Mouse (Mus musculus): ENCODE measurements at regions not wholly inside any gene's neighbourhood (a gene's known extent, or its start where the extent isn't known, plus 50 kb on each side); places are given as distances from the start of the nearest gene placed in this dataset.

DNA sequence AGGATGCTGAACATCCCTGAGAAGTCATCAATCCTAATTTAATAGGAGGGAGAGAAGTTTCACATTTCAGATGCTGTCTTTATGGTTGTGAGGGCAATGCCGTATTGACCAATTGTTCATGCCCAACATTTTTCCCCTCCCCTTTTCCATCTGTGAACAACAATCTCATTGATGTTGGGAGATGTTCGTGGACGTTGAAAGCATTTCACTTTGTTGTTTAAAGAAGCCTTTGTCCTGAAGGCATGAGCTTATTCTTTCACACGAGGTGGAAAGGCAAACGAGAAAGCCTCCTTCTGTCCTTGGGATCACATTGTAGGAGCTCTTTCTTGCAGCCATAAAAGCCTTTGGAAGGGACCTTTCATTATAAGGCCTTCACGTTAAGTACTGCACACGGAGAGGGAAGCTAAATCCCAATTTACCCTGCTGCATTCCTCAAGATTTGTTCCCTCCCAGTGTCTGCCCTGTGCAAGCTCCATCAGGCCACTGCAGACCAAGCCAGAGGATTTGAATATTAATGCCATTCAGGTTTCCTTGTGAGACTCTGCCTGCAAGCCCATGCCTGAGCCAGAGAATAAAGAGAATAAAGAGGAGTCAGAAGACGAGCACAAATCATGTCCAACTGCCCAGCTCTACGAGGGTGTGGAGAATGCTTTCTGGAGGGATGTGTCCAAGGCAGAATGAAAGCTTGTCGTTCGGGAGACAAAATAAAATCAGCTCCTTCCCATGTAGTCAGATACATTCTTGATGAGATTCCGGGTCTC, 195.4 kb downstream of the Tmem38b start:
- no peak for ATAC-seq (replicated peaks in 1 of 2; ENCODE audit: insufficient read depth in 1 of 2, low FRiP score in 2 of 2, low TSS enrichment in 1 of 2, low read depth in 1 of 2, poor library complexity in 2 of 2, severe bottlenecking in 2 of 2)

DNA sequence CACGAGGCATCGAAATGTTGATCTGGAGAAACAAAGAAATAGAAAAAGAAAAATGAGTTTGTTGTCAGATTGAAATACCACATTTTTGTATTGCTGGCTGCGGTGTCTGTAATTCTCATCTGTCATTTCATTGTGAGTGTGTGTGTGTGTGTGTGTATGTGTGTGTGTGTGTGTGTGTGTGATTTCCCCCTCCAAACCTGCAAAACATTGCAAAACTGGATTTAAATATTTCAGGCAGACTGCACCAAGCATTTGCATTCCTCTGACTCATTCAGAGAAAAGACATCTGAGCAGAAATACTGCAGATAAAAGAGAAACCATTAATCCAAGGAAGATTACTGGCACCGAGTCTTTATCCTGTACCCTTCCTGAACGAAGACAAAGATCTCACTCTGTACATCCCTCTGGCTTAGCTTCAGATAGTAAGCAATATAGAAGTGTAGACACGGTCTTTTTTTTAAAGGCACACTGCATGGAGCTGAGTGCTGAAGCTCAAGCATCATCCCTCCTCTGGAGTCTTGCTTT, 196.1 kb downstream of the Tmem38b start:
- no peak for ATAC-seq (replicated peaks in 1 of 2; ENCODE audit: insufficient read depth in 1 of 2, low FRiP score in 2 of 2, low TSS enrichment in 1 of 2, low read depth in 1 of 2, poor library complexity in 2 of 2, severe bottlenecking in 2 of 2)

DNA sequence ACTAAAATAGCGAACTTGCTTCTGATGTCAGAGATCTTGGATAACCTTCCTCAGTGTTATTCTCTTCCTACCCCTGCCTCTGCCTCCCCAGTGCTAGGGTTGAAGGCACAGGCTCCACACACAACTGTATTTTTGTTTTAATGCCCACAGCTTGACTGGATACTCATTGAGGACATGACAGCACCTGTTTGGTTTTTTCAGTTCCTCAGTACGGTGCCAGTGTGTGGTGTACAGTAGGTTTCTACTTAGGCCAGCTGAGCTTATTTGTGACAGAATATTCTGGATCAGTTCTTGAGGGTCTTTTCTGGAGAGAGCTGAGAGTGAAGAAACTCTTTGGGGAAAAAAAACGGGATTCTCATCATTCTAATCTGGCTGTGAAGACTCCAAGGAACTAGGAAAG, 201.1 kb downstream of the Tmem38b start:
- no peak for ATAC-seq (replicated peaks in 1 of 2; ENCODE audit: insufficient read depth in 1 of 2, low FRiP score in 2 of 2, low TSS enrichment in 1 of 2, low read depth in 1 of 2, poor library complexity in 2 of 2, severe bottlenecking in 2 of 2)

DNA sequence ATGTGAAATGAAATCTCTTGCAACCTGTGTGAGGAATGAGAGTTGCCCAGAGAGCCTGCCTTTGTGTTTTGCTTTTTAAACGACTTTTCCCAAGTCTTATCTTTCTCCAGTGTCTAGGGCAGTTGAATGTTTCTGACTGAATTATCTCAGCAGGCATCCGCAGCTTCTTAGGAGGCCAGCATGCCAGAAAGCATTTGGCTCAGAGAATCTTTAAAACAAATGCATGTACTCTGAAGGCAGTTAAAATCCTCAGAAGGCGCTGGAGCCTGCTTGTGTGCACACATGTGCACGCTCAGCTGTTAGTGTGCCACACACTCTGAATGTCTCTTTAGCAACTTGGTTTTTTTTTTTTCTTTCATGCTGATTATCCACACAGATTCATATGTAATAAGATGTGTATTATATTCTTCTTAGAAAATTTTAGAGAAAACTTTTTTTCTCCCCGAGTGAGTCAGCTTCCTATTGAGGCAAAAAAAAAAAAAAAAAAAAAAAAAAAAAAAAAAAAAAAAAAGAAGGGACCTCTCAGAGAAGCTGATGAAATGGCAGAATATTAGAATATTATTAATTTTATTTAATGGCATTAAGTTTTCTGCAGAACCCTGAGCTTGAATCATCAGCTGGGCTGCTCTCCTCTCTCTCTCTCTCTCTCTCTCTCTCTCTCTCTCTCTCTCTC, 201.9 kb downstream of the Tmem38b start:
- no peak for ATAC-seq (replicated peaks in 1 of 2; ENCODE audit: insufficient read depth in 1 of 2, low FRiP score in 2 of 2, low TSS enrichment in 1 of 2, low read depth in 1 of 2, poor library complexity in 2 of 2, severe bottlenecking in 2 of 2)

DNA sequence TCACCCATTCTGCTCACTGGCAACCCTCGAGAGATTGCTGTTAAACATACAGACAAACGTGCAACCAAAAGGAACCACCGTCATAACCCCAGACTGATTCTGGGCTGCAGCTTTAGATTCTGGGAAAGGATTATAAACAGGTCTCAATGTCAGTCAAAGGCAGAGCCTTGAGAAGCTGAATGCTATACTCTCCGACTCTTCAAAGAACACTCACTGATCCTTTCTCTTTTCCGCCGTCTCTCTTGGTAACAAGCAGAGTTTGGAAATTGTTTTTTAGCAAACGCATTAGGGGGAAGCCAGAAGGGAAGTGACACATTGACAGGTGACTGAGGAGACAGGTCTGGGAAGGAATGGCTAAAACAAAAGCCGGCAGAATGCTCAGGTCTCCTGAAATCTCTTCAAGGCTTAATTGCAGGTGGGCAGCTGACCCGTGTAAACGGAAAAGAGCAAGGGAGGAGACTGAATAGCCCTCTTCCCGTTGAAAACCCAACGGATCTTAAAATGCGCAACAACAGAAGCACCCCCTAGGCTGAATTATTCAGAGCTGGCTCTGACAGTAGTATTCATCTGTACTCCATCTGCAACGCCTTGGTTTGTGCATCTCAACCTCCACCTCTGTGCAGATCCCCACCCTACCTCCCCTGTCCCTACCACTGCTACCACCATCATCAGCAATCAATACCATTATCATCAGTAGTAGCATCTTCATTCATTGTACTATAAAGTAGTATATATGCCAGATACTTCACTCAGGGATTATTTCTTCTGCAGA, 219.6 kb downstream of the Tmem38b start:
- ATAC-seq (replicated peaks in 1 of 2; ENCODE audit: insufficient read depth in 1 of 2, low FRiP score in 2 of 2, low TSS enrichment in 1 of 2, low read depth in 1 of 2, poor library complexity in 2 of 2, severe bottlenecking in 2 of 2), result no peak

DNA sequence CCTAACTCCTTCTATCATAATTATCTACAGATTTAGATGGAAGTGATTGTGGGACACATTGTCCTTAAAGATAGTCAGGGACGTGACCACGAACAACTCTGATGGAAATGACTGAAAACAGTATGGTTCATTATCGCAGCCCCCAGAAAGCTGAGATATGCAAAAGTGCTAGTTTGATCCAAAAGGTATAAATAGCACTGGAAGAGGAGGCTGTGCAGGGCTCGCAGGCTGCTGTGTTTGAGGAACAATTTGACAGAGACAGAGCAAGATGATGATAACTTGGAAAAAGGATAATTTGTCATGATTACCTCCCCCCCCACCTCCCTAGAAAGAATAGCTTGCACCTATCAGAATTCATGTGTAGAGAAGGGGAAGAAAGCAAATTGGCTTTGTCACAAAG, 238.5 kb downstream of the Tmem38b start:
- ATAC-seq (replicated peaks in 1 of 2; ENCODE audit: insufficient read depth in 1 of 2, low FRiP score in 2 of 2, low TSS enrichment in 1 of 2, low read depth in 1 of 2, poor library complexity in 2 of 2, severe bottlenecking in 2 of 2), result no peak

DNA sequence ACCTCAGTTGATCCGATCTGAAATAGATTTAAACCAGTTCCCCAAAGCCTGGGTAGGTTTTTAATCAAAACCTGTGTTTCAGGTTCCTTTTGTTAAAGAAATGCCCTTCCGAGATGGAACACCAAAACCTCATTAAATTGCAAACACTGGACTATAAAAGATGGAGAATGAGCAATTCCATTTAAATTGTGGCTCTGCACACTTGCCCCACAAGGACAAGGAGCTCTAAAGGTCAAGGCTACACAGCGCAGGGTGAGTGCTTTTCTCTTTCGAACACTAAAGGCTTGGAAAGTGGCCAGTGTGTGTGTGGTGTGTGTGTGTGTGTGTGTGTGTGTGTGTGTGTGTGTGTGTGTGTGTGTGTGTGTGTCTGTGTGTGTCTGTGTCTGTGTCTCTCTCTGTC, 246.1 kb downstream of the Tmem38b start:
- no peak for ATAC-seq (replicated peaks in 1 of 2; ENCODE audit: insufficient read depth in 1 of 2, low FRiP score in 2 of 2, low TSS enrichment in 1 of 2, low read depth in 1 of 2, poor library complexity in 2 of 2, severe bottlenecking in 2 of 2)

DNA sequence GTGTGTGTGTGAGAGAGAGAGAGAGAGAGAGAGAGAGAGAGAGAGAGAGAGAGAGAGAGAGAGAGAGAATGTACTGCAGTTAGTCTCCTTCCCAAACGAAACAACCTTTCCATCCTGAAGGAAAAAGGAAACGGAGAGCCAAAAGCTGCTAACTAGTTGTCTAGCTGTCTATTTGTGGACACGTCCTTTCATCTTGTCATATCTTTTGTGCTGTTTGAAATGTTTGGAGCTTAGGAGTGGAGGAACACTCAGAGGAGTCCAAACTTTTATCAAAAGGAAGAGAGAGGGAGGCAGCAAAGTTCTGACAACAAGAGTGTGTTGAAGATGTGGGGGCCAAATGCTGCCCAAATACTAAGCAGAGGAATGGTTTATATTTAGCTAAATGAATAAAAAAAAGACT, 246.6 kb downstream of the Tmem38b start:
- no peak for ATAC-seq (replicated peaks in 1 of 2; ENCODE audit: insufficient read depth in 1 of 2, low FRiP score in 2 of 2, low TSS enrichment in 1 of 2, low read depth in 1 of 2, poor library complexity in 2 of 2, severe bottlenecking in 2 of 2)

DNA sequence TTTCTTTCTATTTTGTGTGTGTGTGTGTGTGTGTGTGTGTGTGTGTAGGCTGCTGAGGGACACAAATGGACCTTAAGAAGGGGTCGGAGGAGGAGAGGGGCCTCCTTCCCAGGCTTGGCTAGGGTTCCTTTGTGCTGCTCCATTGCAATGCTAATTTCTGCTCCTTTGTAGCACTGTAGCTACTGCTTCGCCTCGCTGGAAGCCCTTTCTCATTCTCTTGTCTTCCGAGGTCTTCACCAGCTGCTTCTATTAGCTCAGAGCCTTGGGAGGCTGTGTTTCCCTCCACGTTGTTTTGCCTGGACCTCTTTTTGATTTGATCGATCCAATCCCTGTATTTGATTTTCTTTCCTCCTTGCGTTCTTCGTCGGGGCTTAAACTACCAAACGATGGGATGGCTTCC, 247.1 kb downstream of the Tmem38b start:
- no peak for ATAC-seq (replicated peaks in 1 of 2; ENCODE audit: insufficient read depth in 1 of 2, low FRiP score in 2 of 2, low TSS enrichment in 1 of 2, low read depth in 1 of 2, poor library complexity in 2 of 2, severe bottlenecking in 2 of 2)

DNA sequence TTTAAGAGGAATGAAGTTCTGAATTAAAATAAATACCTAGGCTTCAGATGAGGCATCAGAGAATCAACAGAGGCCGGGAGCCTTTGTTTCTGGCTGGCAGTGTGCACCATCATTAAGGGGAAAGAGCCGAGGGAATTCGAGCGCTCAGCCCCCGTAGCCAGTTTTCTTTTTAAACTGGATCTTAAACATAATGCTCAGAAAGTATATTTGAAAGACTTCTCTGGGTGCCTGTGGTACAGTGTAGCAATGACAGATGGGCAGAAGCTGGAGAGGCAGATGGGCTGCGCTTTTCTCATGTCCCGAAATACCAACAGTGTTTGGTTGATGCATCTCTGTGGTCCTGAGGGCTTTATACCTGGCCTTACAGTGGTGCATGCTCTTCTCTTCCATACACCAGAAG, 247.6 kb downstream of the Tmem38b start:
- ATAC-seq (replicated peaks in 1 of 2; ENCODE audit: insufficient read depth in 1 of 2, low FRiP score in 2 of 2, low TSS enrichment in 1 of 2, low read depth in 1 of 2, poor library complexity in 2 of 2, severe bottlenecking in 2 of 2), result no peak

DNA sequence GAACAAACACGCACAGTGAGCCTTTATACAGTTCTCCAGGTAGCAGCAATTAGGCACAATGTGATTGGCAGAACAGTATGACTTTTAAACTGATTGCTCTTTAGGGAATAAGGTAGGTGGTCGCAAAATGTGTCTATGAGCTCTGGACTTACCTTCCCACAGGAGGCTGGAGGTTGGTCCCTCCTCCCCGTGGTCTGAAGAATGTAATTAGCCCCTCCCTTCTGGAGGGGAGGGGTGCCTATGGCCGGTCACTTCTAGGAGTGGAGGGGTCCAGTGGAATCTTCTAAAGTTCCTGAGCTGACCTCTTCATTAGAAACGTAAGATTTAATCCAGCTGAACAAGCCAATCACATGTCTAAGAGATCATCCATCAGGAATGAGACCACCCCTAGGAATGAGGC, 248.4 kb downstream of the Tmem38b start:
- ATAC-seq (replicated peaks in 1 of 2; ENCODE audit: insufficient read depth in 1 of 2, low FRiP score in 2 of 2, low TSS enrichment in 1 of 2, low read depth in 1 of 2, poor library complexity in 2 of 2, severe bottlenecking in 2 of 2), result no peak

DNA sequence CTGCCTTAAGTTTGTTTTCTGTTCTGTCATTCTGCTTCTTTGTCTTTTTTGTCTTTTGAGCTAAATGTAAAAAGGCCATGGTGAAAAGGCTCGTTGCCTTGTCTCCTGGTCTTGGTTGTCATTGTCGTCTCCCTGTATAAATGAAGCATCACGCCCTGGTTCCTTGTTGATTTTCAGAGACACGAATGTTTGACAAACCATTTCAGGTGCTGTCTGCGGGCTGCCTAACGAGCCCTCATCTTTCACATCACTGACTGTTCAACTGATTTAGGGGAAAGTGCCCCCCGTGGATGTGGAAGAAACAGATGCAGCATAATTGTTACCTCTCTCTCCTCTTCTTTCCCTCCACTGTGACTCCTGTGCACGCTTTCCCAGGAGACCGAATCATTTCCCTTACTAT, 254.7 kb downstream of the Tmem38b start:
- no peak for ATAC-seq (replicated peaks in 1 of 2; ENCODE audit: insufficient read depth in 1 of 2, low FRiP score in 2 of 2, low TSS enrichment in 1 of 2, low read depth in 1 of 2, poor library complexity in 2 of 2, severe bottlenecking in 2 of 2)

DNA sequence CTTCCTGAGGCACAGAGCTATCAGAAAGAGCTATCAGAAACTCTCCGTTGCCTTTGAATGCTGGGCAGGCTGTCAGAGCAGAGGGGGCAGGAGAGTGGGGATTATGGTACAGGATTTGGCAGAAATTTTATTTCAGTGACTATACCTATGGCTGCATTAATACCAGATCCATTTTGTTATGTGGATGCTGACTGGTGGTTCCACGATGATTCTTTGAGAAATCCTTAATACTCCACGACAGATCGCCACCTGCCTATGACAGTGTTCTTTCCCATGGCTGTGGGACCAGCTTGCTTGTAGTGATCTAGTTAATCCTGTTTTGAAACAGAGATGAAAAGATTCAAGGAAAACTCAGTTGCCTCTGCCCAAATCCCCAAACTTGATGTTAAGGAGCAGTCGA, 255.6 kb downstream of the Tmem38b start:
- no peak for ATAC-seq (replicated peaks in 1 of 2; ENCODE audit: insufficient read depth in 1 of 2, low FRiP score in 2 of 2, low TSS enrichment in 1 of 2, low read depth in 1 of 2, poor library complexity in 2 of 2, severe bottlenecking in 2 of 2)

DNA sequence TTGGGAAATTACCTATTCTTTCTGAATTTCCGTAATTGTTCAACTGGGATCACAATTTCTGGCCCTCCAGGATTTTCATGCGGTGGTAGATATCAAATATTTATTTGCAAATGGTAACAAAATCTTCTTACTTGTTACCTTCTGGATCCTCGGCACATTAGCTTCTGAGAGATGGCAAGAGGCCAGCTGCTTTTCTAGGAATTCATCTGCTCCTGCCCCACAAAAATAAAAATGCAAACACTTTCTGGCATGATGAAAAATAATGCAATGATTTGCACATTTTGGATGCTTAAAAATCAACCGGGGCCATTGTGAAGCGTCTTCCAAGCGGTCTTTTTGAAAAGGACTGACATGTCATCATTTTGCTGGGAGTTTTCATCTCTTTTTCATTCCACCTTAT, 258.9 kb downstream of the Tmem38b start:
- no peak for ATAC-seq (replicated peaks in 1 of 2; ENCODE audit: insufficient read depth in 1 of 2, low FRiP score in 2 of 2, low TSS enrichment in 1 of 2, low read depth in 1 of 2, poor library complexity in 2 of 2, severe bottlenecking in 2 of 2)

DNA sequence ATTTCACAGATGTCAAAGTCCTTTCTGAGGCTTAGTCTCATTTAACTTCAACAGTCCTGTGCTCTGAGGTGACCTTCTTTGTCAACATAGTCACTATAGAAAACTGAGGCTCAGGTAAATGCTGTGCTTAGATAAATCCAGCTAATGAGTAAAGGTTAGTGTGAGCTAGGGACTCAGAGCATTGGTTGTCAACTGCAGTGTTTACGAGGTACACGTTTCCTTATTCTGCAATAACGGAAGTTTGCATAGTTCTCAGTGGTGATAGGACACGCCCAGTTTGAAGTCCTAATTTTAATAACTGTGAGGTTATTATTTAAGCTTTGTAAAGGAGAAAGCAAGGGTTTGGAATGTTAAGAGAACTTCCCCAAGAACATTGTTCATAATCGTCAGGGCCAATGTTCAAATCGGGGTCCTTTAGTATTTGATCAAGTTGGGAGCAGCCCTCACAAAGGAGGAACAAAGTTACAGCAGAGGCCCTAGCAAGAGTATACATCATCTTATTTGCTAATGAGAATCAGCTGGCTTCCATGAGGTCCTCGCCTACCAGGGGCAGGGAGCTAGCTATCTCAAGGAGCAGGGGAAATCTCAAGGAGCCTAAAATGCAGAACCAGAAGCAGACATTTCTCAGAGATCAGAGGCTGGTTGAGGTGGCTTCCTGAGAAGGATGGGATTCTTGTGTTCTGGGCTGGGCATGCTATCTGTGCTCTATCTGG, 268.6 kb downstream of the Tmem38b start:
- no peak; a peak in 1 of 4 replicates for ATAC-seq (replicated peaks in 1 of 2; ENCODE audit: insufficient read depth in 1 of 2, low FRiP score in 2 of 2, low TSS enrichment in 1 of 2, low read depth in 1 of 2, poor library complexity in 2 of 2, severe bottlenecking in 2 of 2)

DNA sequence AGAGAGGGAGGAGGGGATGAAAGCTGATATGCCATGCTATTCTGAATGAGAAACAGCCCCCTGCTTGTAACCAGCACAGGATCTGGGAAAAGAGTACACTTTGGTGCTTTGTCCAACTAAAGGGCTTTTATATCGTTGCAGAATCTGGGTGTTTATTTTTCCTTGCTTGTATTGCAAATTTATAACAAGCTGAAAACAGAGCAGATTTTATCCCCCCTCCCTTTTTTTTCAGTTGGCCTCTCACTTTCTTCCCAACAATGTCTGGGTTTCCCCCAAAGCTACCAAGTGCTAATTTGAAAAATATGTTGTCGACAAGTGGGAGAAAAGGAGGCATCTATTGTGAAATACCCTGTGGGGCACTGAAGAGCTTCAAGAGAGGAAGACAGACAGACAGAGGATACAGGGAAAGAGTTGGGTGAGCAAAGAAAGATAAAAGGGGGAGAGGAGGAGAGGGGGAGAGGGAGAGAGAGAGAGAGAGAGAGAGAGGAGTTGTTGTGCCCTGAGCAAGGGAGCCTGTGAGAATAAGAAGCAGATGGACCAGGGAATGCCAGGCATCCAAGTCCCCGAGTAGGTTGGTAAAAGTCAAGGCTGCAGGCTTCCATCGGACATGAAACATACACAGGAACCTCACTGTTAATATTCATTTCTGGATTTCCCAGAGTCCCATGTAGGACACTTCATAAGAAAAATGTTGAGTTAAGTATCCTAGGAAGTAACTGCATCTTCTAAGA, 269.5 kb downstream of the Tmem38b start:
- ATAC-seq (replicated peaks in 1 of 2; ENCODE audit: insufficient read depth in 1 of 2, low FRiP score in 2 of 2, low TSS enrichment in 1 of 2, low read depth in 1 of 2, poor library complexity in 2 of 2, severe bottlenecking in 2 of 2), result no peak

DNA sequence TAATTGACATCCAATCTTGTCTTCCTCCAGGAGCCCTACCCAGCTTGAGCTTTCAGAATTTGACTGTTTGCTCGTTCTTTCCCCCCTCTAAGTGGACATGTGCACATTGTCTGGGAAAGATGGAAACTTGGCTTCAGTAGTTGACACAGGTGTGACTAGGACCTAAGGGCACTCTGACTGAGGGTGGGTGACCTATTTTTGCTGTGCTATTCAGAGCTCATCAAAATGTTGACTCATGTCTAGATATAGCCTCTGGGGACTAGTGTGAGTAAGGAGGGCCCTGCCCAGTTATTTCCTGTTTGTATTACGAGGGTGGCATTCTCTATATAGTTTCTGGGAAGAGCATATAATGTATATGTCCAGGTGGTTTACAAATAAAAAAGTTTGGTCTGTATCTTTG, 271.7 kb downstream of the Tmem38b start:
- no peak for ATAC-seq (replicated peaks in 1 of 2; ENCODE audit: insufficient read depth in 1 of 2, low FRiP score in 2 of 2, low TSS enrichment in 1 of 2, low read depth in 1 of 2, poor library complexity in 2 of 2, severe bottlenecking in 2 of 2)

All from hematopoietic stem cell, adult 5-6 weeks (primary cell).